Mouse (Mus musculus) hindbrain, postnatal 0 days (tissue): ENCODE measurements around the gene Hs6st1. TPM values are rescaled to one million over a fixed set of nuclear protein-coding genes. Genes with fewer than 3 reads are reported as not detected.
A peak's percentile ranks its signal among the peaks of the same experiment; 100 is the strongest.

Source experiments
- ATAC-seq: fragments of 200-750 bp; cut with Nextera tagmentation; 2 replicates; pipeline ENCODE4 v1.8.0; 2017; ENCODE audit warnings: mild to moderate bottlenecking, moderate TSS enrichment, moderate library complexity
- DNase-seq: peaks from one replicate; pipeline ENCODE4 v3.0.0-alpha.2; 2015; ENCODE audit warnings: low spot score
- H3K27ac ChIP-seq: fragments of 300-500 bp; sonication (generic); 2 replicates; pipeline ENCODE4 v1.5.1; 2014; ENCODE audit warnings: mild to moderate bottlenecking
- H3K27me3 ChIP-seq: fragments of 300-500 bp; sonication (generic); 2 replicates; pipeline ENCODE4 v1.6.1; 2014; ENCODE audit warnings: low read length, mixed read lengths; ENCODE audit not compliant: insufficient read depth
- H3K36me3 ChIP-seq: fragments of 300-500 bp; sonication (generic); 2 replicates; pipeline ENCODE4 v1.6.1; 2014; ENCODE audit warnings: low read length, mixed read lengths; ENCODE audit not compliant: insufficient read depth
- H3K4me1 ChIP-seq: fragments of 300-500 bp; sonication (generic); 2 replicates; pipeline ENCODE4 v1.6.1; 2014; ENCODE audit warnings: antibody characterized with exemption, low read length, mixed read lengths; ENCODE audit not compliant: insufficient read depth
- H3K4me2 ChIP-seq: fragments of 300-500 bp; sonication (generic); 2 replicates; pipeline ENCODE4 v1.6.1; 2014; ENCODE audit warnings: low read depth, mild to moderate bottlenecking, low read length, moderate library complexity, mixed read lengths
- H3K4me3 ChIP-seq: fragments of 300-500 bp; sonication (generic); 2 replicates; pipeline ENCODE4 v1.5.1; 2014; ENCODE audit warnings: low read length
- H3K9ac ChIP-seq: fragments of 300-500 bp; sonication (generic); replicated peaks from 2 replicates; pipeline ENCODE4 v1.6.1; 2014; ENCODE audit warnings: mild to moderate bottlenecking, low read length, moderate library complexity, mixed read lengths
- H3K9me3 ChIP-seq: fragments of 300-500 bp; sonication (generic); 2 replicates; pipeline ENCODE4 v1.6.1; 2016; ENCODE audit warnings: low read length, mixed read lengths
- CTCF ChIP-seq: IDR thresholded peaks from 2 replicates; pipeline ENCODE4 v1.5.1; 2016; ENCODE audit warnings: antibody characterized with exemption, control low read depth, low read depth
- WGBS: fragments of 180-500 bp; shearing (Covaris S2); extraction: QIAGEN DNeasy Blood & Tissue Kit; methylation state at CpG from one replicate; pipeline ENCODE4 v1.1.7; 2014; 5-methylcytosine and 5-hydroxymethylcytosine counted together
- polyA plus RNA-seq: library from polyadenylated mRNA; unstranded; fragments of >200 nt; fragmentation: Nextera tagmentation; extraction: Ambion mirVana; gene quantifications from 2 replicates; pipeline ENCODE4 v1.2.1, GENCODE M21; 2015
- total RNA-seq: library from RNA; depleted of rRNA; stranded (reverse); fragments of >200 nt; gene quantifications from 2 replicates; pipeline ENCODE4 v1.2.3, GENCODE M21; 2014

The Hs6st1 gene
- total and polyA plus RNA-seq, 2 experiments from 2014 or later: 19.0 to 107 TPM

DNA sequence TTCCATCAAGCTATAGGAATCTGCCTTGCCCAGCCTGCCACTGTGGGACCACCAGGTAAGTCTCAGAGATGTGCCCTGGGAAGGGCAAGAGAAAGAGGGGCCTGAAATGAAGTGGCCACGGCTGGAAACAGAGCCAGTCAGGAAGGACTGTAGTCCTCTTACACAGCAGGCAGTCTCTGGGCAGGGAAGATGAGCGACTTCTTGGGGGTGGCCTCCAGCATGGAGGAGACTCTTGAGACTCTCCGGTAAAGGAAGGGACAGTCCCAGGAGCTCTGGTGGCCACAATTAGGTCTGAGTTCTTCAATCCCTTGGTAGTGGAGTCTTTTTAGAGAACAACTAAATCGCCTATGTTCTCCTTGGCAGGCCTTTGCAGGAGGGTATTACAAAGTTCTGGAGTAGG lies 4.0 kb upstream of the Hs6st1 start:
- TF ChIP-seq CTCF: no peak
- DNase-seq (no peak), ATAC-seq (no peak)
- Histone ChIP-seq H3K9me3 (no peaks in the 10 kb centered on the region), H3K27ac (peak overlapping the region; percentile 48; the same call in 1 of the 2 replicates), H3K27me3 (no peaks in the 10 kb centered on the region), H3K4me1 (peaks cover 12% of the 10 kb centered on the region; the same call in 1 of the 2 replicates), H3K4me2 (peak overlapping the region; percentile 57), H3K9ac (peak overlapping the region; percentile 3; the same call in 1 of the 2 replicates), H3K36me3 (no peaks in the 10 kb centered on the region), H3K4me3 (no peak overlapping the region)
- WGBS: 32% methylated on average over 4 of the region's 4 CpGs

DNA sequence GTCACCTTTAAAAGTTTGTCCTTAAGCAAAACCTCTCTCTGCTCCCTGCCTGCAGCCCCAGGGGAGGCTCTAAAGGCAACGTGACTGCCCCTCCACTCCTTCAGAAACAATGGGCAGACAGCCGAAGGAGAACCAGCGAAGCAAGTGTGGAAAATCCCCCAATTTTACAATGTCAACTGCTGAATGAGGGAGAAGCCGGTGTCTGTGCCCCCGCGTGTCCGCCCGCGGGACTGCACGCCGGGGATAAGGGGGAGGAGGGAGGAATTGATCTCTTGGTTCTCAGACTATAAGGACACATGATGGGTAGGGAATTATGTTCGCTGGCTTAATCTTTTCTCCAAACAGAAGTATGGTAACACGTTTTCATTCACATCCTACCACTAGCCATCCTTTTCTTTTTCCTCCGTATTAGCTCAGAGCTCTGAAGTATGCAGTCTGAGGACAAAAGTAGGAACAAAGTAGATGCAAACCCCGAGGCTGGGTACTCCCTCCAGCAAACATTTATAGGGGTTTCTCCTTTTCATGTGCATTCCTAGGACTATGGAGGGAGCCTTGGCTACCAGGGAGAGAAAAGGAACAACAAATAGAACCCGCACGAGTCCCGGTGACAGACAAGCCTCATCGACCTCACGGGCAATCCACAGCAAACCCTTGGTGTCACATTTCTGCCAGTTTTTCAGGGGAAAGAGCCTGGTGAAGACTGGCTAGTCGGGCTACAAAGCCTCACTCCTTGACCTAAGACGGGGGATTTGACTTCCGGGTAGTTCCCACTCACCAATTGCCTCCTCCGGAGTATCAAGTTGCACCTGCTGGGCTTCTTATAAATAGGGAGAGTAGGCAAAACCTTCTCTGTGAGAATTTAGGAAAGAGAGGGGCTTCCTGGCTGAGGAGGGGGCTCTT lies 3.1 kb upstream of the Hs6st1 start:
- TF ChIP-seq CTCF: peak; percentile 93
- peak; percentile 94 for DNase-seq
- peak overlapping the region; percentile 22 for H3K4me3 ChIP-seq
- H3K4me1 ChIP-seq: peaks cover 13% of the 10 kb centered on the region
- peak overlapping the region; percentile 3; the same call in 1 of the 2 replicates for H3K9ac ChIP-seq
- H3K36me3 ChIP-seq: no peaks in the 10 kb centered on the region
- WGBS: under 1% methylated on average over 24 of the region's 24 CpGs
- peak overlapping the region; percentile 57 for H3K4me2 ChIP-seq
- H3K9me3 ChIP-seq: no peaks in the 10 kb centered on the region
- peak overlapping the region; percentile 48 for H3K27ac ChIP-seq
- H3K27me3 ChIP-seq: no peaks in the 10 kb centered on the region
- peak; percentile 76 for ATAC-seq

DNA sequence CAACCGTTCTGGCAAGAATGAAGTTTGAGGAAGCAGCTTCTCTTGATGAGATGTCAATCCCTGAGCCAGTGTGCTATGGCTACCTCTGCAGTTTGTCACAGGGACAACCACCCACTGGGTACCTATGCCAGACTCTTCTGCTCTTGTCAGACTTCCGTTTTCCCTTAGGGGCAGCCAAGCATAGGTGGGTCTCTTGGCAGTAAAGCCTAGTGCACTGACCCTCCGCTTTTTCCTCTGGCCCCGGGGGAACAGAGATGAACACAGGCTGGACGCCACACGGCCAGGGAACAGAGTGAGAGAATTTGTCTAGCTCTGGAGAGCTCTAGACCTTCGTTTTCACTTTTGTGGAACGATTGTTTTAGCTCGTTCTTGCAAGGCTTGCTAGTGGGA lies 2.4 kb upstream of the Hs6st1 start:
- no peak overlapping the region for H3K9ac ChIP-seq
- 0 out of 2 replicates have a peak overlapping the region, but pooled peaks have one; percentile 6 for H3K4me3 ChIP-seq
- no peak for ATAC-seq
- H3K27me3 ChIP-seq: no peaks in the 10 kb centered on the region
- no peak for DNase-seq
- H3K4me2 ChIP-seq: peak overlapping the region; percentile 57
- no peaks in the 10 kb centered on the region for H3K9me3 ChIP-seq
- 58% methylated on average over 9 of the region's 9 CpGs for WGBS
- peaks cover 19% of the 10 kb centered on the region for H3K4me1 ChIP-seq
- no peaks in the 10 kb centered on the region for H3K36me3 ChIP-seq
- no peak for TF ChIP-seq CTCF
- no peak overlapping the region for H3K27ac ChIP-seq

DNA sequence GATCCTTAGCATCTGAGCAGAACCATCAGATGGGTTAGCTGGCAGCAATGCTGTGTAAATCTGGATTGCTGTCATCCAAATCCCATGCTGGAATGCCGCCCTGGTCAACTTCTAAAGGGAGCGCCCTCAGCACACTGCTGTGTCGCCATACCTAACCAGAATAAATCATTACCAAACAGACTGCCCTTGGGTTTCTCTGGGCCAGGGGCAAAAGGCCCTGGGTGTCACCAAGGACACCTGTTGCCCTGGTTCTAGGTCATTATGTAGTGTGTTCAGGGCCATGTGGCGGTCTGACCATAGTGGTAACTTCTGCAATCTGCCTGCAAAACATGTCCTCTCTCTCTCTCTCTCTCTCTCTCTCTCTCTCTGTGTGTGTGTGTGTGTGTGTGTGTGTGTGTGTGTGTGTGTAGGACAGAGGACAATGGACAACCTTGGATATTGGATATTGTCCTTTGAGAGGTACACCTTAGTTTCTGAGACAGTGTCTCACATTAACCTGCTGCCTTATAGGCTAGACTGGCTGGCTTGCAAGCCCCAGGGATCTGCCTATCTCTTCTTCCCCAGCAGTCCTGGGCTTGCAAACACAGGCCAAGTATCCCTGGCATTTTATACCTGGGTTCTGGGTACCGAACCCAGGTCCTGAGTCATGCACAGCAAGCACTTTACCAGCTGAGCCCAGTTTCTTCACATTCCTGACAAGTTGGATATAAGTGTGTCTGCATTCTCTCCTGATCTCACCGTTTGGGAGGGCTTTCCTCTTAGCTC lies 1.8 kb upstream of the Hs6st1 start:
- Histone ChIP-seq H3K27me3 (no peaks in the 10 kb centered on the region), H3K4me1 (peaks cover 25% of the 10 kb centered on the region), H3K9ac (no peak overlapping the region), H3K9me3 (no peaks in the 10 kb centered on the region), H3K4me2 (no peak overlapping the region), H3K27ac (no peak overlapping the region), H3K4me3 (no peak overlapping the region), H3K36me3 (no peaks in the 10 kb centered on the region)
- WGBS: 92% methylated on average over 6 of the region's 6 CpGs
- DNase-seq: no peak
- no peak for TF ChIP-seq CTCF
- no peak for ATAC-seq

DNA sequence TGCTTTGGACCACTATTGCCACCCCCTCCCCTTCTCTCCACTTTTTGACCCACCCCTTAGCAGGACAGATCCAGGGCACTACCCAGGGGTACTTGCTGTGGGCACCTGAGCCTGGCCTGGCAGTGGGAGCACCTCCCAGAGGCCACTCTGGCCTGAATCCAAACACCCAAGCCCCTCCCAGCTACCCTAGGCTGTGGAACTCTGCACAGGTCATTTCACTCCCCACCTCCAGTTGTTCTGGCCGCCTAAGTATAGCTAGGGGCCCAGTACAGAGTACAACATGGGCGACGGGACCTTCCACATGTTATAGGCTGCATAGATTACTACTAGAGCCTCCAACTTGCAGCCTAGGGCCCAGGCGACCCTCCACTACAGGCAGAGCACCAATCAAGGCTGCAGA lies 999 bp upstream of the Hs6st1 start:
- no peak overlapping the region for H3K4me2 ChIP-seq
- H3K27me3 ChIP-seq: no peaks in the 10 kb centered on the region
- DNase-seq: no peak

DNA sequence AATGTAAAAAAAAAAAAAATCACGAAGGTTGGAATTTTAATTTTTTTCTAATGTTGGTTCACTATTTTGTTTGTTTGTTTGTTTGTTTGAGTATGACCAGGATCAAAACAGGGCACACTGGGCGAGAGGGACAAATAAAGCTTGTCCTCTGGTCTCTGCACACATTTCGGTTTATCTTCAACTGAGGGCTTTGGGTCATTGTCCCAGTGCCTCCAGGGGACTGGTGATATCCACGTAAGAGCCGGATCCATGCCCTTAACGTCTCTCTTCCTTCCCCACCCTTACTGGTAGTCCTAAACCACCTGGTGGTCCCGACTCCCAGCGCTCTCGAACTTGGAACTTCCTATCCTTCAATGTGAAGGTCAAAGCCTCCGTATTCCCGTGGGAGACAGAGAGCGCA lies 589 bp upstream of the Hs6st1 start:
- TF ChIP-seq CTCF: no peak
- H3K9ac ChIP-seq: peak overlapping the region; percentile 67
- DNase-seq (no peak), ATAC-seq (no peak)
- H3K4me2 ChIP-seq: peak overlapping the region; percentile 73
- peaks cover 36% of the 10 kb centered on the region for H3K4me1 ChIP-seq
- no peaks in the 10 kb centered on the region for H3K9me3 ChIP-seq
- H3K4me3 ChIP-seq: peak overlapping the region; percentile 82
- no peaks in the 10 kb centered on the region for H3K36me3 ChIP-seq
- H3K27ac ChIP-seq: no peak overlapping the region
- 21% methylated on average over 12 of the region's 12 CpGs for WGBS
- H3K27me3 ChIP-seq: no peaks in the 10 kb centered on the region

More for the DNA sequence above, 999 bp upstream of the Hs6st1 start:
- ATAC-seq: no peak
- TF ChIP-seq CTCF: no peak
- 77% methylated on average over 4 of the region's 4 CpGs for WGBS
- Histone ChIP-seq H3K36me3 (no peaks in the 10 kb centered on the region), H3K4me3 (no peak overlapping the region), H3K27ac (no peak overlapping the region), H3K4me1 (peaks cover 32% of the 10 kb centered on the region), H3K9ac (no peak overlapping the region), H3K9me3 (no peaks in the 10 kb centered on the region)
